Mouse (Mus musculus): Measurements from ENCODE around the gene Actr6.

GRCm38 (mm10) chr10:89682157-89682556, 49.9 kb downstream of the Actr6 start:
- TF ChIP-seq EP300 (IDR thresholded peaks at IDR 0.05; ENCODE audit: low read depth) = no peak
- TF ChIP-seq CTCF (IDR thresholded peaks at IDR 0.05; ENCODE audit: low read depth) = no peak

Measured in heart, postnatal 0 days (tissue).